Mouse (Mus musculus): ENCODE data around the gene Foxo1. TPM values are rescaled to one million over a fixed set of nuclear protein-coding genes. Genes with fewer than 3 reads are reported as not detected.

The Foxo1 gene
- polyA plus RNA-seq, 1 experiment from 2014 or later: 1.1 TPM

GRCm38 (mm10) chr3:52400284-52401161 lies 132.4 kb downstream of the Foxo1 start:
- no peak overlapping the region for H3K9ac ChIP-seq

GRCm38 (mm10) chr3:52401162-52401928 lies 133.2 kb downstream of the Foxo1 start:
- 0 out of 2 replicates have a peak overlapping the region, but pooled peaks have one; percentile 31 for H3K9ac ChIP-seq

More at GRCm38 (mm10) chr3:52400284-52401161, 132.4 kb downstream of the Foxo1 start:
- H3K4me1 ChIP-seq (replicated peaks): peaks cover 12% of the 10 kb centered on the region
- peak overlapping the region; percentile 49 for H3K4me2 ChIP-seq
- H3K36me3 ChIP-seq: no peaks in the 10 kb centered on the region
- no peak for DNase-seq
- no peak for ATAC-seq (ENCODE audit: low read depth)
- H3K4me3 ChIP-seq (replicated peaks): no peak overlapping the region
- H3K27ac ChIP-seq: no peak overlapping the region
- no peaks in the 10 kb centered on the region for H3K9me3 ChIP-seq (replicated peaks)
- WGBS (ENCODE audit: insufficient replicate concordance): 11% methylated on average over 19 of the region's 19 CpGs
- H3K27me3 ChIP-seq: peaks cover 17% of the 10 kb centered on the region

More at GRCm38 (mm10) chr3:52401162-52401928, 133.2 kb downstream of the Foxo1 start:
- ATAC-seq (ENCODE audit: low read depth): no peak
- 6% methylated on average over 26 of the region's 26 CpGs for WGBS (ENCODE audit: insufficient replicate concordance)
- Histone ChIP-seq H3K27ac (no peak overlapping the region), H3K9me3 (replicated peaks) (no peaks in the 10 kb centered on the region), H3K36me3 (no peaks in the 10 kb centered on the region), H3K4me1 (replicated peaks) (peaks cover 12% of the 10 kb centered on the region), H3K27me3 (peaks cover 17% of the 10 kb centered on the region), H3K4me2 (peak overlapping the region; percentile 49), H3K4me3 (replicated peaks) (peak overlapping the region; percentile 16)
- no peak for DNase-seq

Other genes starting within 250 kb of the Foxo1 start
- gene Maml3, start 163.3 kb upstream of the Foxo1 start, polyA plus RNA-seq (2015; fragmentation: Nextera tagmentation; extraction: Ambion mirVana): 0.69 and 1.1 TPM in 2 replicates

Measured in liver, embryonic 13.5 days (tissue).